ENCODE assay signal across 24 mouse cellular contexts in genomic region chr10:99317057-99317456, GRCm38 (mm10).
"Had no signal": no experiment of that assay in that cellular context is flagged by ENCODE, and none has a peak within 500 bp of the region (broad histone marks: within the 10 kb centered on the region; RNA-seq: fewer than 3 reads in every experiment).

No protein-coding gene starts in this region.

- H3K27me3 ChIP-seq: heart, embryonic 13.5 days; heart, embryonic 15.5 days; kidney, embryonic 15.5 days; limb, embryonic 13.5 days; limb, embryonic 15.5 days had no signal

- H3K9ac ChIP-seq: heart, embryonic 13.5 days; heart, embryonic 15.5 days; hindbrain, embryonic 14.5 days; kidney, embryonic 15.5 days; limb, embryonic 13.5 days; limb, embryonic 15.5 days had no signal

- DNase-seq: gastrocnemius, postnatal 14 days; gastrocnemius, postnatal 36 days; heart, adult 11 months; heart, adult 2 months; heart, postnatal 14 days; heart, postnatal 36 days; kidney, adult 11 months; kidney, adult 2 months; kidney, adult 9 months; kidney, postnatal 14 days; kidney, postnatal 36 days; layer of hippocampus, adult 9-11 months; layer of hippocampus, postnatal 36 days; left cerebral cortex, postnatal 4 days had no signal

- H3K4me3 ChIP-seq: heart, adult 2 months; heart, embryonic 13.5 days; heart, embryonic 15.5 days; kidney, embryonic 15.5 days; limb, embryonic 13.5 days; limb, embryonic 15.5 days had no signal

- H3K4me2 ChIP-seq: heart, embryonic 11.5 days; heart, embryonic 13.5 days; heart, embryonic 15.5 days; hindbrain, embryonic 14.5 days; kidney, embryonic 15.5 days; limb, embryonic 13.5 days; limb, embryonic 15.5 days had no signal

- H3K4me1 ChIP-seq: heart, embryonic 13.5 days; heart, embryonic 15.5 days; kidney, embryonic 15.5 days; limb, embryonic 13.5 days; limb, embryonic 15.5 days had no signal

- H3K9me3 ChIP-seq: heart, embryonic 13.5 days; heart, embryonic 15.5 days; kidney, embryonic 15.5 days; limb, embryonic 13.5 days; limb, embryonic 15.5 days had no signal

- H3K36me3 ChIP-seq: heart, embryonic 13.5 days; heart, embryonic 15.5 days; kidney, embryonic 15.5 days; limb, embryonic 13.5 days; limb, embryonic 15.5 days had no signal

- H3K27ac ChIP-seq: heart, adult 2 months; heart, embryonic 13.5 days; heart, embryonic 15.5 days; hindbrain, embryonic 14.5 days; kidney, embryonic 15.5 days; kidney, postnatal 0 days; limb, embryonic 13.5 days; limb, embryonic 15.5 days had no signal

- ATAC-seq: hindbrain, embryonic 16.5 days; intestine, embryonic 16.5 days had no signal
